Mouse (Mus musculus) cerebellum, adult 2 months (tissue): ENCODE data around the gene Pphln1.

Experiments
- CTCF ChIP-seq: fragments of 200-500 bp; IDR thresholded peaks from 2 replicates; pipeline ENCODE4 v1.5.1; 2011; ENCODE audit warnings: low read depth, mild to moderate bottlenecking, control low read depth, low read length, moderate library complexity, borderline replicate concordance; ENCODE audit not compliant: insufficient read depth
- POLR2A ChIP-seq: fragments of 200-500 bp; IDR thresholded peaks from 2 replicates; pipeline ENCODE4 v1.6.1; 2011; ENCODE audit warnings: low read length, control low read depth, borderline replicate concordance; ENCODE audit not compliant: insufficient read depth

- TF ChIP-seq CTCF (no peak), POLR2A (no peak)
Measured at GRCm38 (mm10) chr15:93519836-93520826, 122.0 kb downstream of the Pphln1 start.
